Mouse (Mus musculus) fibroblast of lung, adult 2 months (primary cell): ENCODE measurements at regions not wholly inside any gene's neighbourhood (a gene's known extent, or its start where the extent isn't known, plus 50 kb on each side); places are given as distances from the start of the nearest gene placed in this dataset.

Experiments used
- DNase-seq: peaks from one replicate; pipeline ENCODE4 v3.0.0-alpha.2; 2011; ENCODE audit warnings: low read depth

DNA sequence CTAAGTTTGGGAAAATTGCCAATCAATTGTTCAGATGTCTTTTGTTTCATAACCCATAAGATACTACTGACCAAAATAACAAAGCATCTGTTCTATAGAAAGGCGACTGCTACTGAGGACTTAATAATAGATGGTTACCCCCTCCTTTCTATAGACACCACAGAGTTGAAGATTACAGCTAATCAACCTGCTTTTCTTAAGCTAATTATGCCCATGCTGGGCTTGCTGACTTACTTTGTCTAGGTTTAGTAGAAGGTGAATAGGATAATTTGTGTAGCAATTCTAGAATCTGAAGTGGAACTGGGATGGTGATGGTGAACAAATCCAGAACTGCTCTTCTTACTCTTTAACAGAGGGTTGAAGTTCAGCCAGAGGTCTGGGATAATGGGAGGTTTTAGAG lies 53.8 kb upstream of the Tbx18 start:
- DNase-seq: no peak

DNA sequence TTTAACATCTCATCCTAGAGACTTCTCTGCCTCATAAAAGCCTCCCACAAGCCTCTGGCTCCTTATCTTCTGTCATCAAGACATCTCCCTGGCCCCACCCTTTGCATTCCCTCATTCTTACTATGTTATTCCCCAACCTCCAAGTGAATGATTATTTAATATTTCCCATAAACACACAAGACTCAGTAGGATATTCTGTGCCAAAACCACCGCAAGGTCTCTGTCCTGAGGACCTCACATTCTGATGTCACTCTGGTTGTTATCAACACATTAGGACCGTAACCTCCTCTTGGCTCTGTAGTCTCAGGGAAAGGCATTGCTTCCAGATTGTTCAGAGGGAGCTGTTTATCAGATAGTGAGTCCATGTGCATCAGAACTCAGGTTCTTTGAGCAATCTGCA lies 80.7 kb upstream of the Tbx18 start:
- DNase-seq: peak; percentile 15

DNA sequence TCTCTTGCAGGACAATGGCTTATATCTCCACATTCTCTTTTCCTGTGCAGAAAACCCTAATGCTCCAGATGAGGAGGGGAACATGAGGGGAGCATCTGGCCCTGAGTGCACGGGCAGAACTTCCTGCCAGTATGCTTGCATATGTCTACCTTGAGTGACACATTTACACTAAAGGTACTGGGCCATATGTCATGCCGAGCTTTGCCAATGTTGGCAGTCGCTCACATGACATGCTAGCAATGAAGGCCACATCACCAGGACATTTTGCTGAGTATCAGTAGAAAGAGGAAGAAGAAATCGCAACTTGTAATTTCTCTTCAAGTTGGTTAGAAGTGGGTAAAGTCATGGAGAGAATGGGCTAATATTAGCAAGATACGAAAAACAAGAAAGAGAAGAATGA lies 91.2 kb upstream of the Tbx18 start:
- DNase-seq: no peak

DNA sequence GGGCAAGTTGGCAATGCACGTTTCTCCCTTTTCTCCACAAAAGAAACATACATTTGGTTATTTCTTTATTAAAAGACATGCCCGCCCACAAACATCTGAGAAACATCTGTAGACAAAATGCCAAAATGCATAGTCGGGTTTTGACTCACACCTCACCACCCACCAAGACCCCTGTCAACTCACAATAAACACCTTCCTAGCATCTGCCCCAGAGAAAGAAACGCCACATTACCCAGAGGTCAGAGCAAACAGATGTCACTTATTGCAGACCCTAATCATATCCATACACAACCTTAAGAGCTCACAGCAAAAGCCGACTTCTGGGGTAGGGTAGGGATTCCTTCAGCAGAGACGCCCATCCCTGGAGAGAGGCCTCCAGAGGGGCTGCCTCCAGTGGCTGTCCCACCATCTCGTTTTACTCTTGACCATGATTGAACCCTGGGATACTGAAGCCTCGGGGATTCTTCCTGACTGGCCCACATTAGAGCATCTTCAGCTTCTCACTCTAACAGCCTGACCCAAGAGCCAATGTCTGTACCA lies 93.7 kb upstream of the Tbx18 start:
- no peak for DNase-seq

DNA sequence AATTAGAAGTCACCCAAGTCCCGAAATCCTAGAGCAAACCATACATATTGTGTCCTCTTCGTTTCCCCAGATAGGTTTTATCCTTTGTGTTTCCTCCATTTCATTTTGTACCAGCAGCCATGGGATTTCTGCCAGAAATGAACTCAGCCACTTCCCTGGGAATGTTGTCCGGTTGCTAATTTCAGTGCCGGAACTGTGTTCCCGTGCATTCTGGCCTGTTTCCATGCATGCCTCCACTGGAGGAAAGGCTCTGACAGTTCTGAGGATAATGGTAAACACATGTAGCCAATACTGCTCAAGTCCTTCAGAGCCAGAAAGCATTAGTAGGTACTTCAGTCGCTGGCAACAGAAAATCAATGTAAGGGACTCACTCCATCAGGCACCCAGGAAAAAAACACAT lies 112.8 kb upstream of the Tbx18 start:
- peak; percentile 41 for DNase-seq

DNA sequence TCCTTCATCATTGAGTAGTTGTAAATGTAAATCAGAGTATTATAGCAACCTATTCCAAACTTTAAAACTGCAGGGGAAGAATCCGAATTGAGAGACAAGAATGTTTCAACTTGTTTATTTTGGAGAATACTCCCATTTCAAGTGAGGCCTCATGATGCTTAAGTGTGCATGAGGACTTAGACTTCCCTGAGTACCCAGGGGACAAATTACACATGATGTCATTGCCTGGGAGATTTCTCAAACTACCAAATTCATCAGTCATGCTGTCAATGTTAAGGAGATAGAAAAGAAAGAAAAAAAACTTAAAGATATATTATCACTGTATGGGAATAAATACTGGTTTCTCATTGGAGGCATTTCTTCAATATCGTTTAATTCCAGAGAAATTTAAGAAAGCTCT lies 113.4 kb upstream of the Tbx18 start:
- DNase-seq: no peak

DNA sequence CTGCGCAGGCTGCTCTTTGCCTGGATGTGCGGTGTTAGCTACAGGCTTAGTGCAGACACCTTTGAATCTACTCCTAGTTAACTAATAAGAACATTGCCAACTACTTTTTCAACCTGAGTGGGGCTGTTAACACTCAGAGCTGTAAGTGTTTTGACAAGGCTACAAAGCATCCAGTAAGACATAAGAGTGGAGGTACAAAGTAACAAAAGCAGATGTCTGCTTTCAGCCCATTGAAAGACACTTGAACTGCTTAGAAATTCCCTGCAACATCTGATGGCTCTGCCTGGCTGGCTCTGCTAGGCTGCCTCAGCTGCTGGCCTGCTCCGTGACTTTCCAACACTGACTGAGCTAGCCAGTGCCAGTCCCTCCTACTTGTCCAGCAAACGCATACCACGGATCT lies 117.8 kb upstream of the Tbx18 start:
- DNase-seq: no peak

DNA sequence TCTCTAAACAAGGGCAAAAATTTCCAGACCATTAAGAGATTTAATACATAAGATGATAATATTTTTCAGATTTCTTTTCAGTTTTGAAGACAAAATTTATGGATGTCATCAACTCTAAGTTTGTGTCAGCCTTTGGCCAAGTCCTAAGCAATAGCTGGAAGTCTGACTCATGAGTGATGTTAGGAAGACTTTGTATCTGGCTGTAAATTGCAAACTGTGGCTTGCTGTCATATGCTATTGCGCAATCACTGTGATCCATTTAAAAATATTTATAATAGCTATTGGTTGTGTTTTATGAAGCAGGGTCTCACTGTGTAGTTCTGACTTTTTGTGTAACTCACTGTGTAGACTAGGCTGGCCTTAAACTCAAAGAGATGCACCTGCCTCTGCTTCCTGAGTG lies 119.1 kb upstream of the Tbx18 start:
- no peak for DNase-seq

DNA sequence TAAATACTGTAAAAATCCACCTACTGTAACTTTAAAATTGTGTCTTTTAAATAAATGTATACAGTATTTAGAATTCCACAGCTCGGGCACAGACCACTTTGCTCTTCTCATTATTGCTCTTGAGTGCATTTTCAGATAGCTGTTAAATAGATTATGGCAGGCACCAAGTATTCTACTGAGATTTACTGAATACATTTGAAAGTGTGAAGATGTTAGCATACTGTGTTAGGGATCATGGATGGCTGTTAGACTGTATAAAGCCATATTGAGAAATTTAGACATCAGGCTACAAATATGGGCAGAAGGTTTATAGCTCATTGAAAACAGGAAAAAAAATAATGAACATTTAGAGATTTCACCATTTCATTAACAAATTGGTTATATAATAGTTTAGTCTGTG lies 130.5 kb upstream of the Tbx18 start:
- no peak for DNase-seq

DNA sequence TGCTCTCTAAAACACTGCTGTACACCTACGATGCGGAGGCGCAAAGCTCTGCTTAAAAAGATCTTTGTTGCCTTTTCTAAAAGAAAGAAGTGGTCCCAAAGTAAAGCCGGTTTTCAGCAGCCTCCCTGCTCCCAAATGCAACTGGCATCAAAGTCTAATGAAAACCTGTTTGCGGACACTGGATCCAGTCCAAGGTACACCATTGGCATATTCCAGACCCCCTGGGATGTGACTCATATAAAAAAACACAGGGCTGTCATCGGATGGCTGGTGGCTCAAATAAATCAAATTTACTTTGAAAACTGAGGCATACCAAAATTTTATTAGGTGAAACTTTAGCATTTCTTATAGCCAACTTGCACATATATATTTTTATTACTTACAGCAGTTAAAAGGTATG lies 134.2 kb upstream of the Tbx18 start:
- DNase-seq: peak; percentile 16

DNA sequence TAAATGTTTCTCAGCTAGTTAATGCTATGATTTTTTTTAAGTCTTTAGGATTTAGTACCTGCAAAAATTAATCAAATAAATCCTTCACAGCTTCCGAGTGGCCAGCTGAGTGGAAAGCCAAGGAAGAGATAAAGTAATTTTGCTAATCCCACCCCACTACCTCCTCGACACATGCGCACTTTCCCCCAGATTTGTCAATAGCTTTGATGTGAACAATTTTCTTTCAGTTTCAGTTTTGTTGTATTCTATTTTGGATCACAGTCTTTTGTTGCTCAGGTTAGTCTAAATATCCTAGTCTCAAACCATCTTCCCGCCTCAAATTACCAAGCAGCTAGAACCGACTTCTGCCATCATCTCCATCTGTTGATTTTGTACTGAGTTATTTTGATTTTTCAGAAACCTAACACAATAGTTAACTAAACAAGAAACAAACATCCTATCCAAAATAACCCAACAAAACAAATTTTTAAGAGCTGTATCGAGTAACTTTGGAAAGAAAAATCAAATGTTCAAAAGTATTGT lies 141.4 kb upstream of the Tbx18 start:
- DNase-seq: no peak

DNA sequence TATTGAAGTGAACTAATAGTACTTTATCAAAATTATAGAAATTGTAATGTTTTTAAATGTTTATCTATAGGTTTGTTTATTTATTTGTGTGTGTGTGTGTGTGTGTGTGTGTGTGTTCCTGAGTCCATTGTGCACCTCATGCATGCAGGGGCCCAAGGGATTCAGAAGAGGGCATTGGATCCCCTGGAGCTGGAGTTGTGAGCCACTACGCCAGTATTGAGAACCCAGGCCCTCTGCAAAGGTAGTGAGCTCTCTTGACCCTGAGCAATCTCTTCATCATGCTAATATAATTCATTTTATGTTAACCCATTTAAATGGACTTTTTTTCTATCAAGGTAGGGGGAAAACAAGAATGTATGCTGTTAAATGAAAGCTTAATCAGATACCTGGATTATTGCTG lies 151.5 kb upstream of the Tbx18 start:
- no peak for DNase-seq

DNA sequence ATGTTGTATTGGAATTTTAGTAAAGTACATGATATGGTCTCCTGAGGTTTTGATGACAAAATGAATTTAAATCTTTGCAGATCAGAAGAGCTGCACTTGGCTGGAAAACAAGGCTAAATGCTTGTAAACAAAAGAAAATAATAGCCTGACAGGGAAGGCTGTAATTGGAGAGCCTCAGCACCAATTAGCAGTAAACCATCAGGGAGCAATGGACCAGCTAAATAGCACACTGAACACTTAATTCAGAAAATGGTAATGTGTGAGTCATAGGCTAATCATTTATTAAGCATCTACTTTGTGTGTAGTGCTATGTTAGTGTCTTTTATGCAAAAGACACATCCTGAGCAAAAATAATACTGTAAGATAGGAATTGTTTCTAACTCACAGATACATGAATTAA lies 152.0 kb upstream of the Tbx18 start:
- no peak for DNase-seq

DNA sequence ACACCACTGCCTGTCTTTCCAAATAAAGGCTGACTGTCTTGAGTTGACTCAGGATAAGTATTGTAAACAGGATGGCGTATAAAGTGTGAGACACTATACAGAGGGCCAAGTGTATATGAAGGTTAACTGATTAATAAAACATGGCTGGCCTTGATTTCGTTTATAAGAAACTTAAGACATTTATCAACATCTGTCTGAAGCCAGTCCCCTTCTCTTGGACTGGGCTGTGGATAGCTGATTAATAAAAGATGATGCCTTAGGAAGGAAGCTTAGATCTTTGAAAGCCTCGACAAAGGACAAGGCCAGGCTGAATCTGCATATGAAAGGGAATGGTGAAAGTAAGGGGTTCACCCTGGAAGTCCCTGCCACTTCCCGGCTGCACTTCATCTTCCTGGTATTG lies 163.0 kb upstream of the Tbx18 start:
- DNase-seq: no peak

DNA sequence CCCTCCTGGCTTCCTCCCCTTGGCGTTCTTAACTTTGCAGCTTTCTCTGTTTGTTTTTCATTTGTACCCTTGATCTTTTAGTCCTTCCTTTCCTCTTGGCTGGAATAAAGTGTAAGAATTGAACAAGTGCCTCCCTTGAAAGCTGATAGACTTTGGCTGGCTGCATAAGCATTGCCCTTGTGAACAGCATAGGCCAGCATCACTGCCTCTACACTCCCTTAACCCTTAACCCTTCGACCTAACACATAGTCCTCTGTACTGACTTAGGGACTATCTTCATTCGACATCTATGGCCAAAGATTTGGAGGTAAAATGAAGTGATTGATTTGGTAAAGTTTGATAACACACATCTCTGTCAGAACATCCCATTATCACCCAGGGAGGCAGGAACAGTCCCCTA lies 163.5 kb upstream of the Tbx18 start:
- DNase-seq: no peak

DNA sequence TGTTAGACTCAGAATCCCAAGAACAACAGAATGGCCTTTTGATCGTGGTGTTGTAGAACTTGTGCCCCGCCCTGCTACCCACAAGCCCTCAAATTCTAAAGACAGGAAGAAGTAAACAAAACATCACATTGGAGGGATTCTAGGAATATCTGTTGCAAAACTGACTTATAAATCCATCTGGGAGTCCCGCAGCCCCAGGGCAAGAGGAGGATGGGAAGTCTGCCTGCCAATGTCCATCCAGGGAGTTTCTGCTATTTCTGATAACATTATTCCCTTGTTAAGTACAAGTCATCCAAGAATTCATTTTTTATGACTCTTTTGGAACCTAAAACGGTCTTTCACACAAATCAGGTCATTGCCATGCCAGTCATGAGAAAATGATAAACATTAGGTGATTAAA lies 164.5 kb upstream of the Tbx18 start:
- no peak for DNase-seq

DNA sequence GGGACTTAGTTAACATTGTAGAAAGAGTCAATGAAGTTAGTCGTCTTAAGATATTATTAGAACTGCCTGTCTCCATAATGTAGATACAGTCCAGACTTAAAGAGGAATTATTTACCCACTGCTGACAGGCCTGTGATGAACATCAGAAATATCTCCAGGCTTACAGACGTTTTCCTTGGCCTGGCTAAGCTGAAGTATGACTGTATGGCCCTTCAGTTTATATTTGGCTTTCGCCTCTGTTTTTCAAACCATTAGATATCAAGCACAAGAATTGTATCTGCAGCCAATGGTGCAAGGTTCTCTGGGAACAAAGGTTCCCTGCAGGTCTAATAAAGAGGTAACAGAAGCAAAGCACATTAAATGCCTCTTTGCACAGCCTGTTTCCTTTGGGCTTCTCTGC lies 166.3 kb upstream of the Tbx18 start:
- DNase-seq: no peak

DNA sequence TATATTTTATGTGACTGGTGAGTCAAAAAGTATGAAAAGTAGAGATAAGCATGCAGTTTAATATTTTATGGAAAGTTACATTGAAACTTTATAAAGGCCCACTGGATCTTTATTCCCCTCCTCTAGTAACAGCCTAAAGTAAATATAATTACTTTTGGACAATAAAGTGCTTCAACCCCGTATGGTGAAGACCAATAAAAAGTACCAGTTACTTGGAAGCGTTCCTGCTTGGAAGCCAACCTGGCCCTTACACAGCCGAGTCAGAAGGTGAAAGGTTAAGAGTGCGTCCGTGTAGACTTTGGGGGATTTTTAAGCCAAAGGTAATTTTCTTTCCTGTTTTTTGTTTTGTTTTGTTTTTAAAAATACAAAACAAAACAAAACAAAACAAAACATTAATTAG lies 168.3 kb upstream of the Tbx18 start:
- no peak for DNase-seq

DNA sequence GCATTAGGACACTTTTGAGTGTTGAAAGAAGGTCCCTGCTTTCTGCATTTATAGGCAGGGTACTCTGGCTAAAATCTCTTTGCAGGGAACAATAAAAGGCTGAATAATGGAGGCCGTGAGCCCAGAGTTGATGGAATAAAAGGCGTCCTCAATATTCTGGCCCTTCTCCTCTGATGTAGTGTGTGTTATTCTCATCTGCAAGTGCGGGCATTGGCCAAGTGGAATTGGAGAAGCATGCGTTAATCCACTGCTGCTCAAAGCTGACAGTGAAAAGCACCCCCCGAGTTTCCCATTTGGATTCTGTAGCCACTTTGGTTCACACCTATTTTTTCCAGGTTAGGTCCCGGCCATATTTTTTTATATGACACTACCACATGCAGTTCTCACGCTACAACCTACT lies 168.7 kb upstream of the Tbx18 start:
- DNase-seq: no peak

DNA sequence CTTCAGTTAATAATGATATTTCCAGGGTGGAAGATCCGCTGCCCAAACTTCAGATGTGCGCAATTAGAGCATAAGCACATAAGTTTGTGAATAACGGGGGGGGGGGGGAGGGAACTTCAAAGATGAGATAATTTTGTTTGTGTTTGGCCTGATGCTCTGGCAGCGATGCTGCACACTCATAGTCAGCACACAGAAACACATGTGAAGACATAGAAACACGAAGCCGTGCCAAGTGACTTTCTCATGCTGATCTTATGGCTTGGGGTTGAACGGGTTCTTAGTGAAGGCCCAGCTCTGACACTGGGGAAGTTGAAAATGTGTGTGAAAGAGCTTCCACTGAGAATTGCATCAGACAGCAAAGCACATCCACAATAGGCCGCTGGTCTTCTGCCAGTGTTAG lies 190.2 kb upstream of the Tbx18 start:
- DNase-seq: no peak

DNA sequence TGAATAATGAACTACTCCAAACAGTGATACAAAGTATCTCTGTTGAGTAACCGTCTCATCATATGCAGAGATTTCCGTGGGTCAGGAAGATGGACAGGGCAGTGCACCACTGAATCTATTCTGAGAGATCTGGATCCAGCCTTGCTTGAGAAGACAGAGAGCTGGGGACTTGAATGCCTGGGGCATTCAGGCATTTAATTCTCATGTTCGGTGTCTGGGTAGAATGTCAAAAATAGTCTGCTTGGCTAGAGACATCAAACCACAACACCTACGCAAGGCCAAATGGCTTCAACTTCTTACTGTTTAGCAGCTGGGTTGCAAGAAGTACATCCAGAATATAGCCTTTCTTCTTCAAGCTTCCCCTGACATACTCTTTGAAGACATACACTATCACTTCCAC lies 194.1 kb upstream of the Tbx18 start:
- DNase-seq: peak; percentile 24

DNA sequence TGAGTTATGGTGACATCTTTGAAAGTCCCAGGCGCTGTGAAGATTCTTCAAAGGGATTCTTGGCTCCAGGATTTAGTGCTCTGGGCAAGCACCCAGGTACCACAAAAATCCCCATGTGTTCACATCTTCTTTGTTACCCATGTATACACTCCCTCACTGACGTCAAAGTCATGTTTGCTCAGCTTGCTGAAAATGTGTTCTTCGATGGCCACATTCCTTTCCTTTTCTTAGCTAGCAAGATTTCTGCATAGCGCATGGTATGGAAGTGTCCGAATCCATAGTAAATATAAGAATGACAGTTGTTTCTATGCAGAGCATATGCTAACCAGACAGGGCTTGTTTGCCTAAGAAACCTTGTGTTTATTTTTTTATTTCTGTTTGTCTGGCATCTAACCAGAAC lies 202.2 kb upstream of the Tbx18 start:
- no peak for DNase-seq

DNA sequence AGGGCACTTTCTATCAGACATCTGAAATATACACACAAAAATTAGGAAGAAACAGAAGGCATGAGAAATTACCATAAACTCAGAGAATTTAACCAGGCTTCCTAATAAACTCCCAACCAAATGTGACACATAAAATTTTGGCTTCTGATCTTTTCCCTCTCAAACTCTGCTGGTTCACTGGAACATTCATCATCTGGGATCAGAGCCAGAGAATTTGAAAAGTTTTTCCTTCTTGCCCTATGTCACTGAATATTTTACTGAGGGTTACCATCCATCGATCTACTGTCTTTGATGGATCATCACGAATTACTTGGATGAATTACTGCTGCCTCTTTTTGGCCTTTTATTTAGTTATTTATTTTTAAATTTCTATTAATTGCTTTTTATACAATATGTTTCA lies 221.4 kb upstream of the Tbx18 start:
- no peak for DNase-seq

DNA sequence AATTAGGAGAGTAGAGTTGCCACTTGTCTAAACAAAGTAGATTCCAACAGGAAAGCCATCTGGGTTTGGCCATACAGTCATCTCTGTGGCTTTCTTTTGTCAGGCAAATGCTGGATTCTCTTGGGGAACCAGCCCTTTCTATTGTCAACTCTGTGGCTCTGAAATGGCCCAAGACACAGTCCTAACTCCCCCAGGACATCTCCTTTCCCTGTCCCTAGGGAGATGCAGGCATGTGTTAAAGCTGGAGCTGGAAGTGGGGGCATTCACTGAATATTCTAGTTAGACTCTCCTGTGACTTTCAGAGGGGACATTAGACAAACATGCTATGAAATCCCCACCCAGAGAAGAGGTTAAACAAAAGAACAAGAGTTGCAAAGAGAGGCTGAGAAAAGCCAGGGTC lies 223.9 kb upstream of the Tbx18 start:
- no peak for DNase-seq

DNA sequence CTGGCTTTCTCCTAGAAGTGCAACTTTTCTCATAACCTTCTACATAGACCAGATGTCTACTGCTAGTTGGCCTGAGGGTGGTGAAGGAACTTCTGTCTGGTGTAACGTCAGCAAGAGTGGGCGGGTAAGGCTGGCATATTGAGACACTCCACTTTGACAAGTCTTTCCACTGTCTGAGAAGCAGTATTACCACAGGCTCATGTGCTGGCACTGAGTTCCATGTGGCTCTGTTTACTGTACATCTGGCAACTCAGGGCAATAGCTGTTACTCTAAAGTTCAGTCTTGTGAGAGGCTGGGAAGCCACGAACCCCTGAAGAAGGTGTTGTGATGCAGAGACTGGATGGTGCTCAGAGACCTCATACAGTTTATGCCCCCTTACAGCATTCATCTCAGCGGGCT lies 230.7 kb upstream of the Tbx18 start:
- no peak for DNase-seq
